Mouse (Mus musculus) urinary bladder, postnatal 25 days (tissue): ENCODE measurements around the gene Vsnl1.

ENCODE experiments used
- DNase-seq: peaks from one replicate; pipeline ENCODE4 v3.0.0; 2022; ENCODE audit warnings: low spot score

Gene Vsnl1

GRCm38 (mm10) chr12:11436497-11437265, at the start of gene Vsnl1:
TSS of gene Vsnl1 (minus strand) at chr12:11436613.
- DNase-seq, result peak; percentile 33

GRCm38 (mm10) chr12:11456632-11457031, 20.2 kb upstream of the Vsnl1 start:
- DNase-seq, result no peak

GRCm38 (mm10) chr12:11456213-11456612, 19.8 kb upstream of the Vsnl1 start:
- no peak for DNase-seq

GRCm38 (mm10) chr12:11455549-11456194, 19.3 kb upstream of the Vsnl1 start, which contains the start of gene Rad51ap2:
TSS of gene Rad51ap2 (plus strand) at chr12:11456079.
- peak; percentile 73 for DNase-seq

- no peak for DNase-seq
Measured at GRCm38 (mm10) chr12:11454146-11454545, 17.7 kb upstream of the Vsnl1 start.

GRCm38 (mm10) chr12:11437907-11438447, 1.6 kb upstream of the Vsnl1 start:
- DNase-seq, result peak; percentile 3

- peak; percentile 72 for DNase-seq
Measured at GRCm38 (mm10) chr12:11437266-11437906, 973 bp upstream of the Vsnl1 start.

GRCm38 (mm10) chr12:11436023-11436350, 426 bp downstream of the Vsnl1 start:
- no peak for DNase-seq

GRCm38 (mm10) chr12:11435246-11436022, 979 bp downstream of the Vsnl1 start:
- no peak for DNase-seq

GRCm38 (mm10) chr12:11434446-11434845, 2.0 kb downstream of the Vsnl1 start:
- DNase-seq, result no peak

GRCm38 (mm10) chr12:11433716-11434115, 2.7 kb downstream of the Vsnl1 start:
- DNase-seq, result no peak

GRCm38 (mm10) chr12:11433126-11433525, 3.3 kb downstream of the Vsnl1 start:
- no peak for DNase-seq

- DNase-seq, result no peak
Measured at GRCm38 (mm10) chr12:11427396-11427795, 9.0 kb downstream of the Vsnl1 start.

GRCm38 (mm10) chr12:11418112-11418511, 18.3 kb downstream of the Vsnl1 start:
- no peak for DNase-seq

GRCm38 (mm10) chr12:11407679-11408078, 28.7 kb downstream of the Vsnl1 start:
- no peak for DNase-seq

- no peak for DNase-seq
Measured at GRCm38 (mm10) chr12:11398791-11399190, 37.6 kb downstream of the Vsnl1 start.

GRCm38 (mm10) chr12:11397029-11397428, 39.4 kb downstream of the Vsnl1 start:
- no peak for DNase-seq

- DNase-seq, result no peak
Measured at GRCm38 (mm10) chr12:11395470-11395869, 40.9 kb downstream of the Vsnl1 start.

- no peak for DNase-seq
Measured at GRCm38 (mm10) chr12:11392525-11392924, 43.9 kb downstream of the Vsnl1 start.

GRCm38 (mm10) chr12:11391244-11391949, 45.0 kb downstream of the Vsnl1 start:
- no peak for DNase-seq

- peak; percentile 36 for DNase-seq
Measured at GRCm38 (mm10) chr12:11389141-11389540, 47.3 kb downstream of the Vsnl1 start.
